18 mouse cellular contexts compared by ENCODE assay signal in the genomic region with DNA sequence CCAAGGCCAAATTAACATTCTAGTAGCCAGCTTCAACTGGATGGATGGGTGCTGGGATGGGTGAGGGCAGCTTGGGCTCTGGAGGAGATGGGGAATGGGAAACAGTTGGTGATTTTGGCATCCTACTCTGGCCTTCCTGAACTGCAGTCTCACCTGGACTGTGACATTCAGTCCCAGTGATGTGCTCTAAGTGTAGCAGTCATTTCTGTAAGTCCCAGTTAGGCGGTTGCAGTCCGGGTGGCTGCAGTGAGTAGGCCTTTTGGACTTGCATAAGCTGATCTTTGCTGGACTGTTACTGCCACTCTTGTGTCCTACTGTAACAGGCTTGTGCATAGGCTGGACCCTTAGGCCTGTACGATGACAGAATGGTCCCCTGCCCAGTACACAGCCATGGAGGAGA. TPM values are rescaled to one million over a fixed set of nuclear protein-coding genes. Genes with fewer than 3 reads are reported as not detected.
"Had no signal": no experiment of that assay in that cellular context is flagged by ENCODE, and none has a peak within 500 bp of the region (broad histone marks: within the 10 kb centered on the region; RNA-seq: fewer than 3 reads in every experiment).

No protein-coding gene starts in this region.

- H3K9ac ChIP-seq: lung, embryonic 14.5 days; midbrain, embryonic 12.5 days; neural tube, embryonic 13.5 days; neural tube, embryonic 15.5 days had no signal

- ATAC-seq: midbrain, embryonic 16.5 days had no signal

- H3K4me2 ChIP-seq: lung, embryonic 14.5 days; midbrain, embryonic 12.5 days; neural tube, embryonic 13.5 days; neural tube, embryonic 15.5 days had no signal

- H3K27ac ChIP-seq: midbrain, embryonic 10.5 days; midbrain, embryonic 12.5 days; neural tube, embryonic 13.5 days; neural tube, embryonic 15.5 days had no signal

- DNase-seq: lung, embryonic 14.5 days; lung, postnatal 10 days; lung, postnatal 4 days; midbrain, embryonic 14.5 days; retina, postnatal 1 day; right cerebral cortex, adult 18-20 months; right cerebral cortex, postnatal 25 days; right cerebral cortex, postnatal 4 days; thymus, postnatal 14 days; thymus, postnatal 36 days had no signal

- H3K4me1 ChIP-seq: midbrain, embryonic 10.5 days; midbrain, embryonic 12.5 days; neural tube, embryonic 13.5 days; neural tube, embryonic 15.5 days had no signal

- H3K4me3 ChIP-seq: midbrain, embryonic 10.5 days; midbrain, embryonic 12.5 days; myocyte; neural tube, embryonic 13.5 days; neural tube, embryonic 15.5 days had no signal

- H3K27me3 ChIP-seq: midbrain, embryonic 12.5 days; neural tube, embryonic 13.5 days; neural tube, embryonic 15.5 days had no signal

- H3K9me3 ChIP-seq: midbrain, embryonic 10.5 days; midbrain, embryonic 12.5 days; neural tube, embryonic 13.5 days; neural tube, embryonic 15.5 days had no signal

RNA-seq across cellular contexts. Expression of a gene that starts 45.3 kb away (rescaled TPM):
- polyA plus RNA-seq: liver, embryonic 16.5 days; small intestine, adult 2 months had no signal
